Mouse (Mus musculus) E14TG2a.4 (cell line): ENCODE results near the gene Ttc22.

Experiments
- H3K27me3 ChIP-seq: 2 replicates; pipeline ENCODE4 v1.6.1; 2014; ENCODE audit warnings: low read length, control low read depth; ENCODE audit not compliant: insufficient read depth
- H3K36me3 ChIP-seq: 2 replicates; pipeline ENCODE4 v1.6.1; 2014; ENCODE audit warnings: low read length, control low read depth; ENCODE audit not compliant: insufficient read depth
- H3K4me1 ChIP-seq: replicated peaks from 2 replicates; pipeline ENCODE4 v1.6.1; 2014; ENCODE audit warnings: low read depth, low read length, control low read depth
- H3K4me3 ChIP-seq: replicated peaks from 2 replicates; pipeline ENCODE4 v1.5.1; 2014; ENCODE audit warnings: mild to moderate bottlenecking, low read length
- H3K9me3 ChIP-seq: 2 replicates; pipeline ENCODE4 v1.6.1; 2014; ENCODE audit warnings: low read length, control low read depth
- CTCF ChIP-seq: conservative IDR thresholded peaks from 2 replicates; pipeline ENCODE4 v1.5.1; 2014; ENCODE audit warnings: low read length
- NANOG ChIP-seq: IDR thresholded peaks from 2 replicates; pipeline ENCODE4 v1.6.1; 2014; ENCODE audit warnings: borderline replicate concordance, low read length, mixed read lengths
- POU5F1 ChIP-seq: IDR thresholded peaks from 2 replicates; pipeline ENCODE4 v1.6.1; 2014; ENCODE audit warnings: low read length, borderline replicate concordance

The Ttc22 gene

GRCm38 (mm10) chr4:106590142-106590541, 32.1 kb upstream of the Ttc22 start:
- no peak for TF ChIP-seq NANOG
- no peak for TF ChIP-seq POU5F1
- TF ChIP-seq CTCF, result no peak
- Histone ChIP-seq H3K27me3 (no peaks in the 10 kb centered on the region), H3K4me1 (peaks cover 68% of the 10 kb centered on the region), H3K4me3 (peak overlapping the region; percentile 21), H3K9me3 (no peaks in the 10 kb centered on the region), H3K36me3 (peaks cover 53% of the 10 kb centered on the region)

- TF ChIP-seq NANOG (no peak), CTCF (no peak), POU5F1 (no peak)
Measured at GRCm38 (mm10) chr4:106590871-106591270, 31.4 kb upstream of the Ttc22 start.

GRCm38 (mm10) chr4:106593636-106594035, 28.6 kb upstream of the Ttc22 start:
- Histone ChIP-seq H3K4me3 (no peak overlapping the region), H3K36me3 (peaks cover 20% of the 10 kb centered on the region), H3K4me1 (peaks cover 34% of the 10 kb centered on the region), H3K9me3 (no peaks in the 10 kb centered on the region), H3K27me3 (no peaks in the 10 kb centered on the region)
- TF ChIP-seq POU5F1 (no peak), CTCF (peak; percentile 81)

More at GRCm38 (mm10) chr4:106590871-106591270, 31.4 kb upstream of the Ttc22 start:
- no peak overlapping the region for H3K4me3 ChIP-seq
- no peaks in the 10 kb centered on the region for H3K27me3 ChIP-seq
- H3K36me3 ChIP-seq, result peaks cover 47% of the 10 kb centered on the region
- peaks cover 60% of the 10 kb centered on the region for H3K4me1 ChIP-seq
- H3K9me3 ChIP-seq, result no peaks in the 10 kb centered on the region

DNA sequence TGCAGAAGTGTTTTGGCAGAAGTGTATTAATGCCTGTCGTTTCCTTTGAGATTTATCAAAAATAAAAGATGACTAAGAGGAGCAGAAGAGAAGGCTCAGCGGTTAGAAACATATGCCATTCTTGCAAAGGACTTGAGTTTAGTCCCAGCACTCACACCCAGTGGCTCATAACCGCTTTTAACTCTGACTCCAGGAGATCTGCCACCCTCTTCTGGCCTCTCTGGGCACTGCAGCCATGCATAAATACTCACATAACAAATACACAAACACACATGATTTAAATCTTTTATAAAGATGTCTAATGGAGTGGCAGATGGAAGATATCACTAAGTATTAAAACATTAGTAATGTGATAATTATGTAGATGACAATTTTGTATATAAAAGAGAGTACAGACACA, 26.0 kb upstream of the Ttc22 start:
- no peaks in the 10 kb centered on the region for H3K36me3 ChIP-seq
- no peak overlapping the region for H3K4me3 ChIP-seq
- TF ChIP-seq CTCF (peak; percentile 90), NANOG (no peak), POU5F1 (no peak)
- H3K4me1 ChIP-seq, result peaks cover 8% of the 10 kb centered on the region
- H3K27me3 ChIP-seq, result no peaks in the 10 kb centered on the region
- H3K9me3 ChIP-seq, result no peaks in the 10 kb centered on the region

DNA sequence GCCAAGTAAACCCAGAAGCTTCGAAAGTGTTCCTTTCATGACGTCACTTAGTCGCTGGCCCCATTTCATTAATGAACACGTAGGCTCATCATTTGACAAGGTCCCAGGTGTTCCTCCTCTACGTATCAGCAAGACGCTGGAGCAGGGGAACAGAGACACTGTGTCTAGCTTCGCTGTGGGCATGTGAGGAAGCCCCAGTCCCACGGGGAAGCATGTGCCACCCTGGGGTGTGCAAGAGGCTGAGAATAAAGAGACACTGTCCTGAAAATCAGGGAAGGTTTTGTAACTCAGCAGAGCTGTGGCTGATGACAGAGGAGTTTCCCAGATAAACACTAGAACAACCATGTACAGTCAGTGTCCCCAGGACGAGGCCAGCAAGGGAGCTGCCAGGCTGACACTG, 25.2 kb upstream of the Ttc22 start:
- TF ChIP-seq NANOG (no peak), CTCF (no peak), POU5F1 (no peak)
- Histone ChIP-seq H3K4me1 (peaks cover 5% of the 10 kb centered on the region), H3K27me3 (no peaks in the 10 kb centered on the region), H3K4me3 (no peak overlapping the region), H3K9me3 (no peaks in the 10 kb centered on the region), H3K36me3 (no peaks in the 10 kb centered on the region)

GRCm38 (mm10) chr4:106597741-106598140, 24.5 kb upstream of the Ttc22 start:
- Histone ChIP-seq H3K27me3 (no peaks in the 10 kb centered on the region), H3K36me3 (no peaks in the 10 kb centered on the region), H3K4me1 (peaks cover 5% of the 10 kb centered on the region), H3K9me3 (no peaks in the 10 kb centered on the region), H3K4me3 (no peak overlapping the region)
- TF ChIP-seq NANOG (no peak), POU5F1 (no peak), CTCF (no peak)

- Histone ChIP-seq H3K27me3 (no peaks in the 10 kb centered on the region), H3K36me3 (no peaks in the 10 kb centered on the region), H3K4me3 (no peak overlapping the region), H3K4me1 (no peaks in the 10 kb centered on the region), H3K9me3 (no peaks in the 10 kb centered on the region)
- TF ChIP-seq POU5F1 (no peak), CTCF (peak; percentile 40; the same call in 1 of the 2 replicates)
Measured at GRCm38 (mm10) chr4:106599415-106599814, 22.8 kb upstream of the Ttc22 start.

DNA sequence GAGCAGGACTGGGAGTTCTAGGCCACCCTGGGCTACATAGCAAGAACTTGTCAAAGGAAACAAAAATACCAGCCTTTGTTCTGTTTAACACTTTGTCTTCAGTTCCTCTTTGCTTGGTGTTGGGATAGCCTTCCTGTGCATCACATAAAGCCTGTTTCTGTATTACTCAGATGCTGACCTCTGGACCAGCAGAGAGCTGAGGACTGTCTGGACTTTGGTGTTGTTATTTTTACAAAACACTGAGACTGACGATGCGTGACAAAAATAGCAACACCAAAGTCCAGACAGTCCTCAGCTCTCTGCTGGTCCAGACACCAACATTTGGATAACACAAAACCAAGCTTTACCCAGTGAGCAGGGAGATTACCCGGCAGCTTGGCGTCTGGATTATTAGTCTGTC, 21.5 kb upstream of the Ttc22 start:
- H3K4me1 ChIP-seq, result no peaks in the 10 kb centered on the region
- TF ChIP-seq POU5F1 (no peak), CTCF (no peak), NANOG (no peak)

DNA sequence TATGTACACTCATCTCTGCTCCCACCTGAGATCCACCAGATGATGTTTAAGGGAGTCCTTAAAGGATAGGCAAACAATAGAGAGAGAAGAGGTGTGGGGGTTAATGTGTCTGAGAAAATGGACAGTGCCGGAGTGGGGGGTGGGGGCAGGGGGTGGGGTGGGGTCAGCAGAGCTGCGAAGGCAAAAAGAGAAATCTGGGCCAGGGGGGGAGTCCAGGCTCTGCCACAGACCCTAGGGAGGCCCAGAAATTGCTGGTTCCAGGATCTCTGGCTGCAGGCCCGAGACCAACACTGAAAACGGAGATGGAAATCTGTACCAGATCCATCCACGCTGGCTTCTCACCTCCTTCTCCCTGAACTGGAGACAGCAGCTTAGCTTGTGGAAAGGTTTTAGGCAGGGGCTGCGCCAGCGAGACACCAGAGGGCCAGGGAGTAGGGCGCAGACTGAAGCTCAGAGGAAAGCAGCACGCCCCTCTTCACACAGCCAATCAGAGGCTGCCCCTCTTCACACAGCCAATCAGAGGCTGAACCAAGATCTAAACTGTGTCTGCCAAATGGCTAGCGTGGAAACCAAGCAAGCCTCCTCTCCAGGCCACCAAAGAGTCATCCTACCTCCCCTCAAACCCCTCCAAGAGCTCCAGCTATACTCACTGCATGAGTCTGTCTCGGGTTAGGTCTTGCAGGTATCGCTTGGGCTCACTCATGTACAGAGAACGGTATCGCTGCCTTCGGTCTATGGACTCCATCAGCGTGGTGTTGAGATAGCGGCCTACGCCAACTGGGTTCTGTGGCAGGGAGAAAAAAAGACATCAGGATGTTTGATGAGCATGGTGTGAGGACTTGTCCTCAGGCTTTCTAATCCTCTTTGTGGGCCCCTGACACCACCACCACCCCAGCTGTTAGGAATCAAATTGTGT, 15.3 kb upstream of the Ttc22 start:
- Histone ChIP-seq H3K27me3 (no peaks in the 10 kb centered on the region), H3K36me3 (no peaks in the 10 kb centered on the region), H3K4me1 (no peaks in the 10 kb centered on the region; the same call in 1 of the 2 replicates), H3K4me3 (peak overlapping the region; percentile 37; the same call in 1 of the 2 replicates), H3K9me3 (no peaks in the 10 kb centered on the region)
- TF ChIP-seq NANOG, result no peak
- TF ChIP-seq POU5F1, result no peak
- no peak for TF ChIP-seq CTCF

More for the DNA sequence above, 21.5 kb upstream of the Ttc22 start:
- Histone ChIP-seq H3K36me3 (no peaks in the 10 kb centered on the region), H3K27me3 (no peaks in the 10 kb centered on the region), H3K4me3 (no peak overlapping the region), H3K9me3 (no peaks in the 10 kb centered on the region)
